ENCODE assay signal across 9 mouse cellular contexts in genomic region chr2:105333976-105334713, GRCm38 (mm10).
DNase-seq lines count a peak whose midpoint lies in the region; ATAC-seq and TF ChIP-seq lines count a peak whose summit lies in the region.
"Had no signal": no experiment of that assay in that cellular context is flagged by ENCODE, and none has a peak within 500 bp of the region (broad histone marks: within the 10 kb centered on the region; RNA-seq: fewer than 3 reads in every experiment).

No protein-coding gene starts in this region.

- 47% methylated on average over 10 of the region's 10 CpGs for WGBS in heart, postnatal 0 days
- WGBS in liver, embryonic 12.5 days (ENCODE audit: insufficient replicate concordance): 39% methylated on average over 10 of the region's 10 CpGs
- 38% methylated on average over 10 of the region's 10 CpGs for WGBS in neural tube, embryonic 11.5 days

- no peaks in the 10 kb centered on the region for H3K9me3 ChIP-seq in heart, postnatal 0 days (replicated peaks; ENCODE audit: control insufficient read depth, low read length)
- no peaks in the 10 kb centered on the region for H3K9me3 ChIP-seq in liver, embryonic 12.5 days (replicated peaks)
- H3K9me3 ChIP-seq in neural tube, embryonic 11.5 days (ENCODE audit: control insufficient read depth, low read length): no peaks in the 10 kb centered on the region
- H3K9me3 ChIP-seq: megakaryocyte, embryonic 14.5 days had no signal

- H3K36me3 ChIP-seq in heart, postnatal 0 days (replicated peaks; ENCODE audit: control insufficient read depth, insufficient read depth, low read length): no peaks in the 10 kb centered on the region
- H3K36me3 ChIP-seq in liver, embryonic 12.5 days: no peaks in the 10 kb centered on the region
- H3K36me3 ChIP-seq in neural tube, embryonic 11.5 days (ENCODE audit: control insufficient read depth, insufficient read depth, low read length): no peaks in the 10 kb centered on the region

- no peak overlapping the region for H3K27ac ChIP-seq in heart, postnatal 0 days (ENCODE audit: low read depth)
- no peak overlapping the region for H3K27ac ChIP-seq in liver, embryonic 12.5 days
- H3K27ac ChIP-seq in neural tube, embryonic 11.5 days (ENCODE audit: low read depth, low read length): no peak overlapping the region

- DNase-seq in CD4-positive, CD25-positive, alpha-beta regulatory T cell, adult 2 months (ENCODE audit: low read depth, low spot score): peak; percentile 69
- DNase-seq in Muller cell, postnatal 12 days (ENCODE audit: inconsistent ontology term): peak; percentile 71
- DNase-seq in heart, postnatal 0 days (ENCODE audit: low spot score): peak; percentile 53
- DNase-seq in kidney, postnatal 14 days: peak; percentile 69
- peak; percentile 67 for DNase-seq in neural tube, embryonic 11.5 days (ENCODE audit: low spot score)
- DNase-seq in ovary, adult 18-20 months (ENCODE audit: low spot score): no peak

- peak; percentile 92 for ATAC-seq in common myeloid progenitor, adult 5-6 weeks (replicated peaks; ENCODE audit: low read depth, poor library complexity, severe bottlenecking)
- ATAC-seq in heart, postnatal 0 days (ENCODE audit: insufficient read depth, low read depth): peak; percentile 47
- peak; percentile 52; the same call in 1 of the 2 replicates for ATAC-seq in liver, embryonic 12.5 days
- peak; percentile 73 for ATAC-seq in neural tube, embryonic 11.5 days (ENCODE audit: insufficient read depth, low FRiP score, low TSS enrichment)

- H3K4me3 ChIP-seq in heart, postnatal 0 days (ENCODE audit: low read depth, low read length): no peak overlapping the region
- H3K4me3 ChIP-seq in liver, embryonic 12.5 days: no peak overlapping the region
- H3K4me3 ChIP-seq in neural tube, embryonic 11.5 days (ENCODE audit: low read depth, low read length): no peak overlapping the region
- H3K4me3 ChIP-seq: megakaryocyte, embryonic 14.5 days had no signal

- H3K4me2 ChIP-seq in heart, postnatal 0 days (ENCODE audit: low read depth, low read length): no peak overlapping the region
- H3K4me2 ChIP-seq in liver, embryonic 12.5 days: no peak overlapping the region
- H3K4me2 ChIP-seq in neural tube, embryonic 11.5 days (ENCODE audit: low read depth): no peak overlapping the region

- H3K9ac ChIP-seq in heart, postnatal 0 days (replicated peaks; ENCODE audit: low read depth, low read length): no peak overlapping the region
- H3K9ac ChIP-seq in liver, embryonic 12.5 days: no peak overlapping the region
- no peak overlapping the region for H3K9ac ChIP-seq in neural tube, embryonic 11.5 days (ENCODE audit: low read length)

- peak; percentile 85 for TF ChIP-seq CTCF in heart, postnatal 0 days (IDR thresholded peaks at IDR 0.05; ENCODE audit: low read depth)

- no peaks in the 10 kb centered on the region for H3K4me1 ChIP-seq in heart, postnatal 0 days (ENCODE audit: control insufficient read depth, insufficient read depth)
- 0 out of 2 replicates have a peak, but pooled peaks cover 8% of the 10 kb centered on the region for H3K4me1 ChIP-seq in liver, embryonic 12.5 days
- H3K4me1 ChIP-seq in neural tube, embryonic 11.5 days (ENCODE audit: control insufficient read depth, insufficient read depth, low read length): peaks cover 8% of the 10 kb centered on the region

- no peaks in the 10 kb centered on the region for H3K27me3 ChIP-seq in heart, postnatal 0 days (ENCODE audit: control insufficient read depth, insufficient read depth, low read length)
- H3K27me3 ChIP-seq in liver, embryonic 12.5 days (replicated peaks): peaks cover 4% of the 10 kb centered on the region
- H3K27me3 ChIP-seq in neural tube, embryonic 11.5 days (ENCODE audit: control insufficient read depth, insufficient read depth, low read length): no peaks in the 10 kb centered on the region

- no peak for TF ChIP-seq EP300 in heart, postnatal 0 days (IDR thresholded peaks at IDR 0.05; ENCODE audit: low read depth)
